Mouse (Mus musculus): Measurements from ENCODE around the gene Yes1. TPM values are rescaled to one million over a fixed set of nuclear protein-coding genes. Genes with fewer than 3 reads are reported as not detected.
"Not testable (repeated sequence)": the region's sequence is repeated elsewhere in the genome, so short reads cannot be mapped to it uniquely, and the experiment has no call there.

Yes1 gene
- polyA plus RNA-seq, 1 experiment from 2014 or later: 26.9 TPM

DNA sequence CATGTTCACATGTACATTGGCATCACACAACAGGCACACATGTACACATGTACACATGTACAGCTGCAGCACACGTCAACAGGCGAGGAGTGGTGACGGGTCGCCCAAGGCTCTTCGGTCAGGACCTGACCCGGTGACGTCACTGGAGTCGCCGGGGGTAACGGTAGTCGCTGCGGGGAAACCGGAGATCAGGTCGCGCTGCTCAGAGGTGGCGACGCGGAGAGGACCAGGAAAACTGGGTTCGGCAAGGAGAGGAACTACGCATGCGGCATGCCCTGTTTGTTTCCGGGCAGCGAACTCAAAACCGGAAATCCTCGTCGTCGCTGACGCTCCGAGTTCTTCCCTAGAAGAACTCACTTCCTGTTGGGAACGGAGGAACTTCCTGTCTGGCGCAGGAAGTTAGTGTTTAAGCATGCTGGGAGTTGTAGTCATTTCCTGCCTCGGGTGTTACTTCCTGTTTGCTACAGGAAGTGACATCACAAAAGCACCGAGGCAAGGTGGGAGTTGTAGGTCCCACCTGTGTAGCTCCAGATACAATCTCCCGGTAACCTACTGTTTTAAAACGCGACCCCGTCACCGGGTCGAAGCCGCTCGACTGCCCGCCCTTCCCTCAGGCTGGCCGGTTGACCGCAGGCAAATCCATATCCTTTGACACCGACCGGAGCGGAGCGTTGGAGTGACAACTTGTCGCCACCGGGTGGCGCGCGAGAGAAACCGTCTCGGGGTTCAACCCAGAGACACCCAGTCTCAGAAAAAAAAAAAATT, 102.9 kb downstream of the Yes1 start:
- peak overlapping the region; percentile 97 for H3K27ac ChIP-seq (ENCODE audit: low read length)
- under 1% methylated on average over 55 of the region's 55 CpGs for WGBS
- no peaks in the 10 kb centered on the region for H3K27me3 ChIP-seq (replicated peaks; ENCODE audit: control insufficient read depth, insufficient read depth, low read length)
- H3K4me1 ChIP-seq (ENCODE audit: control insufficient read depth, insufficient read depth, low read length): peaks cover 6% of the 10 kb centered on the region
- H3K36me3 ChIP-seq (ENCODE audit: control insufficient read depth, insufficient read depth, low read length): no peaks in the 10 kb centered on the region
- peak overlapping the region; percentile 80 for H3K9ac ChIP-seq (ENCODE audit: low read depth, low read length)
- peak overlapping the region; percentile 71 for H3K4me2 ChIP-seq (ENCODE audit: low read depth, low read length)
- peak overlapping the region; percentile 71 for H3K4me3 ChIP-seq (ENCODE audit: low read length)
- H3K9me3 ChIP-seq (ENCODE audit: control insufficient read depth, low read length): no peaks in the 10 kb centered on the region
- peak; percentile 97 for ATAC-seq

DNA sequence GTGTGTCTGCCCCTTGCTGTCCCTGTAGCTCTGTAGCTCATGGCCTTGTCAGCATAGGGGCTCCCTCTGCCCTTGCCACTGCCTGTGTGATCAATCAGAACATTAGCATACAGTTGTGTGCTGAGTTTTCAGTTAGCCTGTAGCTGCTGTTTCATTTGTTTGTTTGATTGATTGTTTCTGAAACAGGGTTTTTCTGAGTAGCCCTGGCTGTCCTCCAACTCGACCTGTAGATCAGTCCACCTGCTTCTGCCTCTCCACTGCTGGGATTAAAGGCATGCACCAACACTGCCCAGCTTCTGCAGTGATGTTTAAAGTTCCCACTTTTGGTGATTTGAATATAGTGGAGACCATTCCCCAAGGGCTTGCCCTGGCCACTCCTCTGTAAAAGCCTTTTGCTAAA, 106.8 kb downstream of the Yes1 start:
- Histone ChIP-seq H3K36me3 (ENCODE audit: control insufficient read depth, insufficient read depth, low read length) (no peaks in the 10 kb centered on the region), H3K27me3 (replicated peaks; ENCODE audit: control insufficient read depth, insufficient read depth, low read length) (no peaks in the 10 kb centered on the region), H3K9me3 (ENCODE audit: control insufficient read depth, low read length) (no peaks in the 10 kb centered on the region), H3K4me3 (ENCODE audit: low read length) (no peak overlapping the region), H3K4me2 (ENCODE audit: low read depth, low read length) (no peak overlapping the region), H3K27ac (ENCODE audit: low read length) (no peak overlapping the region), H3K4me1 (ENCODE audit: control insufficient read depth, insufficient read depth, low read length) (peaks cover 20% of the 10 kb centered on the region), H3K9ac (ENCODE audit: low read depth, low read length) (no peak overlapping the region)
- 35% methylated on average over 1 of the region's 1 CpGs for WGBS
- no peak for ATAC-seq

DNA sequence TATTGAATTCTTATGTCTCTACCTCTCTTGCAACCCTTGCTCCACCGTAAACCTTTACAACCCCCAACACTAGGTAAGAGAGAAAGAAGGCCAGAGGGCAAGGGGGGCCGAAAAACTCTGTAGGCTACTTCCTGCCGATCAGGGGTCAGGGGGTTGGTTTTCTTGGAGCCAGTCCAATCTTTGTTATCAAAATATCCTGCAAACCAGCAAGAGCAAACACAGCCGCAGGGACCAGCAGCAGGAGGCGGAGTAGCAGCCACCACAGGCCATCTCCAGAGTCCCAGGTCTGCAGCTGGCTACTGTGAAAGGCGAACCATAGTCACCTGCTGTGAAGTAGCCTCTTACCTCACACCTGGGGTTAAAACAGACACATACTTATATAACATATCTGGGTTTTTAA, 107.9 kb downstream of the Yes1 start:
- no peaks in the 10 kb centered on the region for H3K9me3 ChIP-seq (ENCODE audit: control insufficient read depth, low read length)
- ATAC-seq: peak; percentile 22; the same call in 1 of the 2 replicates
- peak overlapping the region; percentile 8; the same call in 1 of the 2 replicates for H3K27ac ChIP-seq (ENCODE audit: low read length)
- H3K36me3 ChIP-seq (ENCODE audit: control insufficient read depth, insufficient read depth, low read length): no peaks in the 10 kb centered on the region
- H3K4me3 ChIP-seq (ENCODE audit: low read length): no peak overlapping the region
- no peaks in the 10 kb centered on the region for H3K27me3 ChIP-seq (replicated peaks; ENCODE audit: control insufficient read depth, insufficient read depth, low read length)
- H3K9ac ChIP-seq (ENCODE audit: low read depth, low read length): no peak overlapping the region
- H3K4me2 ChIP-seq (ENCODE audit: low read depth, low read length): no peak overlapping the region
- H3K4me1 ChIP-seq (ENCODE audit: control insufficient read depth, insufficient read depth, low read length): peaks cover 27% of the 10 kb centered on the region
- WGBS: 39% methylated on average over 6 of the region's 6 CpGs

- H3K9ac ChIP-seq (ENCODE audit: low read depth, low read length): no peak overlapping the region
- H3K9me3 ChIP-seq (ENCODE audit: control insufficient read depth, low read length): no peaks in the 10 kb centered on the region
- H3K27me3 ChIP-seq (replicated peaks; ENCODE audit: control insufficient read depth, insufficient read depth, low read length): no peaks in the 10 kb centered on the region
- H3K4me2 ChIP-seq (ENCODE audit: low read depth, low read length): no peak overlapping the region
- H3K4me3 ChIP-seq (ENCODE audit: low read length): no peak overlapping the region
- no peak for ATAC-seq
- no peak overlapping the region for H3K27ac ChIP-seq (ENCODE audit: low read length)
- H3K4me1 ChIP-seq (ENCODE audit: control insufficient read depth, insufficient read depth, low read length): peaks cover 33% of the 10 kb centered on the region
- 80% methylated on average over 9 of the region's 9 CpGs for WGBS
- H3K36me3 ChIP-seq (ENCODE audit: control insufficient read depth, insufficient read depth, low read length): no peaks in the 10 kb centered on the region
Measured at GRCm38 (mm10) chr5:32720416-32720815, 109.4 kb downstream of the Yes1 start.

DNA sequence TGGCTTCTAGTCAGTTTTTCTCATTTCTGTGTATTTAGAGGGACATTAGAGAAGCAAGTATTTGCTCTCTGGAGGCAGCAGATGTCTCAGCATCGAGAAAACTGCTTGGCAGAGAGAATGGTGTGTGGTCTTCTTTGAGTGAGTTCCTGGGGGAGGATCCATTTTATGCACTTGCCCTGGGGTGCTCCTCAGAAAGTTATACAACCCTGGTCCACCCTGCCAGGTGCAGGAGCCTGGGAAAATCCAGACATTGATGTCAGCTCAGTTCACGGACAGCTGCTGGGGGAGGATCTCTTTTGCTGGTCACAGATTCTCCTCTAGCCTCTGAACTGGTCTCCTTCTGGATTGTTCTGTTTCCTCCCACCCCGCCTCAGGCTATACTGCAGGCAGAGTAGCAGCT, 110.3 kb downstream of the Yes1 start:
- ATAC-seq: no peak
- Histone ChIP-seq H3K9me3 (ENCODE audit: control insufficient read depth, low read length) (no peaks in the 10 kb centered on the region), H3K4me3 (ENCODE audit: low read length) (no peak overlapping the region), H3K36me3 (ENCODE audit: control insufficient read depth, insufficient read depth, low read length) (no peaks in the 10 kb centered on the region), H3K27ac (ENCODE audit: low read length) (no peak overlapping the region), H3K9ac (ENCODE audit: low read depth, low read length) (no peak overlapping the region), H3K4me2 (ENCODE audit: low read depth, low read length) (no peak overlapping the region), H3K4me1 (ENCODE audit: control insufficient read depth, insufficient read depth, low read length) (peaks cover 33% of the 10 kb centered on the region), H3K27me3 (replicated peaks; ENCODE audit: control insufficient read depth, insufficient read depth, low read length) (no peaks in the 10 kb centered on the region)
- 58% methylated on average over 3 of the region's 3 CpGs for WGBS

- WGBS: 62% methylated on average over 7 of the region's 7 CpGs
Measured at GRCm38 (mm10) chr5:32722263-32722662, 111.3 kb downstream of the Yes1 start.

GRCm38 (mm10) chr5:32722711-32723110, 111.7 kb downstream of the Yes1 start:
- H3K4me3 ChIP-seq (ENCODE audit: low read length); H3K36me3 ChIP-seq (ENCODE audit: control insufficient read depth, insufficient read depth, low read length); H3K27me3 ChIP-seq (replicated peaks; ENCODE audit: control insufficient read depth, insufficient read depth, low read length); ATAC-seq; H3K9me3 ChIP-seq (ENCODE audit: control insufficient read depth, low read length); H3K4me2 ChIP-seq (ENCODE audit: low read depth, low read length): not testable (repeated sequence)
- Histone ChIP-seq H3K27ac (ENCODE audit: low read length) (peak overlapping the region; percentile 45; the same call in 1 of the 2 replicates), H3K9ac (ENCODE audit: low read depth, low read length) (0 out of 2 replicates have a peak overlapping the region, but pooled peaks have one; percentile 14), H3K4me1 (ENCODE audit: control insufficient read depth, insufficient read depth, low read length) (peaks cover 33% of the 10 kb centered on the region)
- 74% methylated on average over 8 of the region's 8 CpGs for WGBS

More at GRCm38 (mm10) chr5:32722263-32722662, 111.3 kb downstream of the Yes1 start:
- H3K4me2 ChIP-seq (ENCODE audit: low read depth, low read length): no peak overlapping the region
- peaks cover 33% of the 10 kb centered on the region for H3K4me1 ChIP-seq (ENCODE audit: control insufficient read depth, insufficient read depth, low read length)
- no peak overlapping the region for H3K4me3 ChIP-seq (ENCODE audit: low read length)
- H3K36me3 ChIP-seq (ENCODE audit: control insufficient read depth, insufficient read depth, low read length): no peaks in the 10 kb centered on the region
- no peaks in the 10 kb centered on the region for H3K9me3 ChIP-seq (ENCODE audit: control insufficient read depth, low read length)
- peak overlapping the region; percentile 45; the same call in 1 of the 2 replicates for H3K27ac ChIP-seq (ENCODE audit: low read length)
- peak; percentile 21 for ATAC-seq
- no peak overlapping the region for H3K9ac ChIP-seq (ENCODE audit: low read depth, low read length)
- no peaks in the 10 kb centered on the region for H3K27me3 ChIP-seq (replicated peaks; ENCODE audit: control insufficient read depth, insufficient read depth, low read length)

DNA sequence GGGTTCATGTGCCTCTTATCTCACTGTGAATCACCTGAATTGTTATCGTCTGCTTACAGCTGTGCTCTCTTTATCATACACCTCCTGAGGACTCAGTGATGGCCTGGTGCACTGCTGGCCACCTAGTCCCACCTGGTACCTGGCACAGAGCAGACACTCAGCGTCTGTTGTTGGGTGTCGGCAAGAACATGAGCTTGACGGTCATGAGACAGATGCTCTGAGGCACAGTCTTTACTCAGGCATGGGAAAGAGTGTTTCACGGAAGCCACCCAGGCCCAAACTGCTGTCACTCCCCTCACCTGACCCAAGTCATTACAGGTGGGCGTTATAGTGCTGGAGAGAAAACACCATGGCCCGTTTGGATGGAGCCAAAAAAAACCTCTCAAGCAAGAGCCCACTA, 113.0 kb downstream of the Yes1 start:
- Histone ChIP-seq H3K4me3 (ENCODE audit: low read length) (no peak overlapping the region), H3K9ac (ENCODE audit: low read depth, low read length) (no peak overlapping the region), H3K36me3 (ENCODE audit: control insufficient read depth, insufficient read depth, low read length) (no peaks in the 10 kb centered on the region), H3K27ac (ENCODE audit: low read length) (0 out of 2 replicates have a peak overlapping the region, but pooled peaks have one; percentile 45), H3K9me3 (ENCODE audit: control insufficient read depth, low read length) (no peaks in the 10 kb centered on the region), H3K27me3 (replicated peaks; ENCODE audit: control insufficient read depth, insufficient read depth, low read length) (no peaks in the 10 kb centered on the region), H3K4me2 (ENCODE audit: low read depth, low read length) (no peak overlapping the region), H3K4me1 (ENCODE audit: control insufficient read depth, insufficient read depth, low read length) (peaks cover 30% of the 10 kb centered on the region)
- WGBS: 73% methylated on average over 7 of the region's 7 CpGs
- ATAC-seq: no peak; the same call in 1 of the 2 replicates

DNA sequence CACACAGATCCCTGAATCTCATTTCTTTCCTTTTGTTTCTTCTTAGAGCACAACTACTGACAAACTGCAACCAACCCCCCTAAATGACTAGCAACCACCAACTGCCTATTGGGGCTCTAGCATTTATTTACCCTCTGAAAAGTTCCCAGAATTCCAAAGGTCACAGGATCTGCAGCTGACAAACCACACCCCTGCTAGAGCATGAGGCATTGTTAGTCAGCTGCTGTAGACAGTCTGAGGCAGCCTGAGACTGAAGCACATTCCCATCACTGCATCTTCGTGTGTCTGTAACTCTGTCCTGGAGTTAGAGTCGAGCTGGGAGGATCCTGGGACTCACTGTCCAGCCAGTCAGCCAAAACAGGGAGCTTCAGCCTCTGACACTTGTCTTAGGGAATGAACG, 114.4 kb downstream of the Yes1 start:
- peak; percentile 72 for ATAC-seq

More for the DNA sequence above, 114.4 kb downstream of the Yes1 start:
- peaks cover 29% of the 10 kb centered on the region for H3K4me1 ChIP-seq (ENCODE audit: control insufficient read depth, insufficient read depth, low read length)
- H3K27me3 ChIP-seq (replicated peaks; ENCODE audit: control insufficient read depth, insufficient read depth, low read length); H3K9ac ChIP-seq (ENCODE audit: low read depth, low read length); H3K9me3 ChIP-seq (ENCODE audit: control insufficient read depth, low read length); H3K4me2 ChIP-seq (ENCODE audit: low read depth, low read length); H3K27ac ChIP-seq (ENCODE audit: low read length); H3K4me3 ChIP-seq (ENCODE audit: low read length); H3K36me3 ChIP-seq (ENCODE audit: control insufficient read depth, insufficient read depth, low read length): not testable (repeated sequence)
- WGBS: 57% methylated on average over 3 of the region's 3 CpGs

Measured in intestine, embryonic 16.5 days (tissue).